Mouse (Mus musculus): ENCODE data around the gene Mcoln2.
"Not testable (repeated sequence)": the region's sequence is repeated elsewhere in the genome, so short reads cannot be mapped to it uniquely, and the experiment has no call there.

The Mcoln2 gene

DNA sequence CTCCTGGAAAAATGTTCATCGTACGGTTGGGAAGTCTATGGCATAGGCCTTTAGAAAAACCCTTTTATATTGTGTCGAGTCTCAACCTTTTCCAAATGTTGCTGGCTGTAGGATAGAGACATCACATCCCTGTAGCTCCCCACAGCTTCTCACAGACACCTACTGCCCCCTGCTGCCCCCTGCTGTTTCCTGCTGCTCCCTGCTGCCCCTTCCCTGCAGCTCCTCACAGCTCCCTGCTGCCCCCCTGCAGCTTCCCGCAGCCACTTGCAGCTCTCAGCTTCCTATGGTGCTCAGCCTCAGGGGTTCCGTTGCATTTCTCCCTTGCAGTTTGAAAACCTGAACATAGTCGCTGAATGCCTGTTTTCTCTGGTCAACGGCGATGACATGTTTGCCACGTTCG, 40.3 kb downstream of the Mcoln2 start:
- DNase-seq (ENCODE audit: low spot score) = no peak

DNA sequence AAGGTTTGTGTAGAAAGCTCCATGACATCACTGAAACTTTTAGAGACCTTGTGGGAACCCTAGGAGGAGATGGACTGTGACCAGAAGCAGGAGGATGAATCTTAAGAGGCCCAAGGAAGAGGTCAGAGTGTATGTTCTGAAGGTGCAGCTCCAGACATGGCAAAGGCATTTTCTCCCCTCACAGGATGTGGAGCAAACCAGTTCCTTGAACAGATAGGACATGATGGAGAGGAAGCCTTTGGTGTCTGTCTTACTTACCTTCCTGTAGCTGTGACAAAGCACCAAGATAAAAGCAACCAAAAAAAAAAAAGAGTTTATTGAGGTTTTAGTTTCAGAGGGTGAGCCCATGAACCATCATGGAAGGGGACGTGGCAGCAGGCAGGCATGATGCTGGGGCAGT, 42.9 kb downstream of the Mcoln2 start:
- DNase-seq (ENCODE audit: low spot score) = no peak

GRCm38 (mm10) chr3:146195153-146195552, 45.5 kb downstream of the Mcoln2 start:
- DNase-seq (ENCODE audit: low spot score) = no peak

- DNase-seq (ENCODE audit: low spot score) = no peak
Observed at GRCm38 (mm10) chr3:146196301-146196700, 46.7 kb downstream of the Mcoln2 start.

- no peak for DNase-seq (ENCODE audit: low spot score)
Observed at GRCm38 (mm10) chr3:146196780-146197743, 47.4 kb downstream of the Mcoln2 start.

GRCm38 (mm10) chr3:146197785-146198184, 48.2 kb downstream of the Mcoln2 start:
- no peak for DNase-seq (ENCODE audit: low spot score)

DNA sequence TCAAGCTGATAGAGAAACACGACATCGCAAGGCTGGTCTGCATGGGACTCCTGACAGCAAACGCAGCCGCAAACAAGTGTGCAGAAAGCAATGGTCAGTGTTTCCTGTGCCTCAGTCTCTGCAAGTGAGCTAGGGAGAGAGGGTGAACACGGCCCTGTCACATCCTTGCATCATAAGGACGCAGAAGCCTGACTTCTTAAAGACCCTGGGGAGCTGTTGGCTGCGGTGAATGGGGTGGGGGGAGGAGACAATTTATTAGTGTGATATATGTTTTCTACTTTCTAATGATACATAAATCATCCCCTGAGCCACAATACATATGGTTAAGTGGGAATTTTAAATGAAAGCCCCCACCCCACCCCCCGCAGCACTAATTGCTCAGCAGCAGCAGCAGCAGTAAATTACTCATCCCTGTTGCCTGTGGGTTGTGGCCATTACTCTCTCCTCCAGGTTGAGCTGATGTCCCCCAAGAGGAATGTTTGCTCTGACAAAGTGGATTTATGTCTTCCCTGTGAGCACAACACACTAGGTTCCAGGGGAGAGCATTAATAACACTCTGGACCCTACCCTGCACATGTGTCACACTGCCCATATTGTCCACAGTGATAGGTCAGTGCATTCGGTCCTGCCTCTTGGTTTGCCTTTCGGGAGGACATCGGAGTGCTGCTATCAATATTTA, 49.3 kb downstream of the Mcoln2 start:
- no peak for DNase-seq (ENCODE audit: low spot score)

DNA sequence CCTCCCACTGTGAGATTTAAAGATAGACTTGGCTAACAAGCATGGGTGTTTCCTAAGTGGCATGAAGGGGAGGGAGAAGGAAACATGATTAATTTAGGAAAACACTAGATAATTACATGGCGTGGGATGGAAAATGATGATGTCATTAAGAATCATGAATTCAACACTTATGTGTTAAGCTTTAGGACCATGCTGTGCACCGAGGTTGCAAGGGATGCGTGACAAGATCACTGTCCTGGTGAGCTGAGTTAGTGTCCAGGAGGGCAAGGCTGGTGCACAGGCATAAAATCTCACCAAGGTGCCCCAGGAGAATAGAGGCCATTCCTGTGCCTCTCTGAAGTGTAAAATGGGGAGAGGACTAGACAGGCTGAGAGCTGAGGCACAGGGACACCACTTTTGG, 49.9 kb downstream of the Mcoln2 start:
- DNase-seq (ENCODE audit: low spot score) = no peak

DNA sequence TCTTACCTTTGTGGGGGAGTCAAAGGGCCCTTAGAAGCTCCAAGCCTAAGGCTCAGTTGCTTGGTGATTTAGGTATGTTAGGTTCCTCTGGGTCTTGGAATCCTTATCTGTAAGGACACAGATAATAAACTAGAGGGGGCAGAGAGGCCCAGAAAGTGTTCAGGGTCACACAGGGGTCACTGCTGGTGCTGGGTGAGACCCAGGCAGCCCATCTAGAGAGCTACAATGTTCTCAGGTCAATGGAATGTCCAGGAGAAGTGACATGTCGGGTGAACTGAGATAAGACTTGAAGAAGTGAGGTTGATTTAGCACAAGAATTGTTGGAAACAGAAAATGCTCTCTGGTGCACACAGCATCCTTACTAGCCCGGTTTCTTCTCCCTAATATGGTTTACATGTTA, 54.7 kb downstream of the Mcoln2 start:
- DNase-seq (ENCODE audit: low spot score) = no peak

DNA sequence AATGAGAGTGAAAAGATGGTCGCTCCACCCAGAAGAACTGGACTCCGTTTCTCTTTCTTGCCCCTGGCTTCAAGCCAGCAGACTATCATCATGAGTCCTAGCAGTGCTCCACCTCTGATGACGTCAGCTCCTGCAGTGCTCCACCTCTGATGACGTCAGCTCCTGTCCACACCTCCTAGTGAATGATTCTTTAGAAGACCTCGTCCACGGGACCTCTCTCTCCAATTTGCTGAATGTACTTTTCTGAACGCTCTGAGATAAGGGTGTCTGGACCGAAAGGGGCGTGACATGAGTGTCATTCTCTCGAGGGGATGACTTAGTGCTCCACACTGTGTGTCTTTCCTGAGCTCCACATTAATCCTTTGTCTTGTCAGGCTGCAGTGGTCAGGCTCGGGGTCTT, 55.7 kb downstream of the Mcoln2 start:
- DNase-seq (ENCODE audit: low spot score) = no peak

DNA sequence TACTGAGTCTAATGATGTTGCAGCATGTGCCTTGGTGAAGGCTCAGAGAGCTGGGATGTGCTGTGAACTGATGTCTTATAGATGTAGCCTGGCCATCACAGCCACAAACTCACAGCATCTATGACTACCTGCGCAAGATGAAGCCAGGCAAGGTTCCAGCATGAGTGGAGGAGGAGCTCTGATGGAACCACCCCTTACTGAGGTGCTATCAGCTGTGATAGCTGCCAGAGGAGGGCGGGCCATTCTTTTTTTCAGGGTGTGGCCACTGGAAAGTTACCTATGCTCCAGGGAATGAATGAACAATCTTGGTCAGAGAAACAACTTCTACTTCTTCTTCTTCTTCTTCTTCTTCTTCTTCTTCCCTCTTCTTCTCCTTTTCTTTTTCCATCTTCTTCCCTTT, 57.0 kb downstream of the Mcoln2 start:
- no peak for DNase-seq (ENCODE audit: low spot score)

DNA sequence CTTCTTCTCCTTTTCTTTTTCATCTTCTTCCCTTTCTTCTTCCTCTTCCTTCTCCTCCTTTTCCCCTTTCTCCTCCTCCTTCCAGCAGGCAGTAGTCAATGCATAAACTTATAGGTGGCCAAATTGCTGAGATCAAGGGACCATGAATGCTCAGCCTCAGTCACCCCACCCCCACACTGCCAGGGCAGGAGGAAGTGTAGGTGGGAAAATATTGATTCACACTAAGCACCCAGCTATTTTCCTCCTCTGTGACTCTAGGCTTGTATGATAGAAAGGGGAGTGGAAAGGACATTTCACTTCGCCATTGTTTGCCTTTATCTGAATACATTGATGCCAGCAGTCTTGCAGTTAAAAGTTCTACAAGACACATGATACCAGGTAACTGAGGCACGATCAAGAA, 57.8 kb downstream of the Mcoln2 start:
- DNase-seq (ENCODE audit: low spot score) = no peak

DNA sequence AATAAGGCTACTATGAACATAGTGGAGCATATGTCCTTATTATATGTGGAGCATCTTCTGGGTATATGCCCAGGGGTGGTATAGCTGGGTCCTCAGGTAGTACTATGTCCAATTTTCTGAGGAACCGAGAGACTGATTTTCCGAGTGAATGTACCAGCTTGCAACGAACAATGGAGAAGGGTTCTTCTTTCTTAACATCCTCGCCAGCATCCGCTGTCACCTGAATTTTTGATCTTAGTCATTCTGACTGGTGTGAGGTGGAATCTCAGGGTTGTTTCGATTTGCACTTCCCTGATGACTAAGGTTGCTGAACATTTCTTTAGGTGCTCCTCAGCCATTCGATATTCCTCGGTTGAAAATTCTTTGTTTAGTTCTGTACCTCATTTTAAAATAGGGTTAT, 60.1 kb downstream of the Mcoln2 start:
- DNase-seq (ENCODE audit: low spot score) = not testable (repeated sequence)

DNA sequence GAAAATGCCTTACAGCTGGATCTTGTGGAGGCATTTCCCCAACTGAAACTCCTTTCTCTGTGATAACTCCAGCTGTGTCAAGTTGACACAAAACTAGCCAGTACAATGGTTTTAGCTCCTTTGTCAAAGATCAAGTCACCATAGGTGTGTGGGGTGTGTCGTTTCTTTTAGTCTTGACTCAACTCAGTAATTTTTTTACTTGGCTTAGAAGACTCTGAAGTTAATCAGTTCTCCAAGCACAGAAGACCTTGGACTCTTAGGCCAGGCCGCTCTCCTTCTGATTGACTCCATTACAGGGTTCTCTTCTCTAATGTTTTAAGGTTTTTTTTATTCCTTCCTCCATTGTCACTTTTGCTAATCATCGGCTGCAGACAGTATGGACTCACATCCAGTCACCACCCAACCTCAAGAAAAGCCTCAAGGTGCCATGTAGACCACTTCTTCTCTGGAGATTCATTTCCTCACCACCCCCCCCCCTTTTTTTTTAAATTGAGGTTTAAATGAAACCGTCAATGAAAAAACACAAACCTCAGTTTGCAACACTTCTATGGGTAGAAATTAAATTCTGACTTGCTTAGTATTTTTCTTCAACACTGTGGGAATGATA, 61.6 kb downstream of the Mcoln2 start:
- no peak for DNase-seq (ENCODE audit: low spot score)

DNA sequence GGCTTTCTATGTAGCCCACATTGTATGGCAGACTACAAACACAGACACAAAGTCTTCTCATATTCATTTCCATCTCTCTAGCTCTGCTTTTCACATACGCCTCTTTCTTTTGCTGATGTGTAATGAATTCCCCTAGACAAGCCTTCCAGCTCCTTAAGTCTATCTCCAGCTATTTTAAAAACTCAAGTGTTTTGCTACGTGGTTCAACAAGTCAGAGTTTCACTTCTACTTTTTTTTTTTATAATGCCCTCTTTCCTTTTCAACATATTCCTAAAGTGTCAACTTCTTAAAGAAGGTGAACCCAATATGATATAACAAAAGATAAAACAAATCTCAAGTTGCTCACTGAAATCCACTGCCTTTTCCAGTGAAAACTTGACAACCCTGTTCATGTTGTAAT, 62.3 kb downstream of the Mcoln2 start:
- DNase-seq (ENCODE audit: low spot score) = no peak

- no peak for DNase-seq (ENCODE audit: low spot score)
Observed at GRCm38 (mm10) chr3:146213336-146213735, 63.7 kb downstream of the Mcoln2 start.

- DNase-seq (ENCODE audit: low spot score) = no peak
Observed at GRCm38 (mm10) chr3:146216561-146216960, 66.9 kb downstream of the Mcoln2 start.

DNA sequence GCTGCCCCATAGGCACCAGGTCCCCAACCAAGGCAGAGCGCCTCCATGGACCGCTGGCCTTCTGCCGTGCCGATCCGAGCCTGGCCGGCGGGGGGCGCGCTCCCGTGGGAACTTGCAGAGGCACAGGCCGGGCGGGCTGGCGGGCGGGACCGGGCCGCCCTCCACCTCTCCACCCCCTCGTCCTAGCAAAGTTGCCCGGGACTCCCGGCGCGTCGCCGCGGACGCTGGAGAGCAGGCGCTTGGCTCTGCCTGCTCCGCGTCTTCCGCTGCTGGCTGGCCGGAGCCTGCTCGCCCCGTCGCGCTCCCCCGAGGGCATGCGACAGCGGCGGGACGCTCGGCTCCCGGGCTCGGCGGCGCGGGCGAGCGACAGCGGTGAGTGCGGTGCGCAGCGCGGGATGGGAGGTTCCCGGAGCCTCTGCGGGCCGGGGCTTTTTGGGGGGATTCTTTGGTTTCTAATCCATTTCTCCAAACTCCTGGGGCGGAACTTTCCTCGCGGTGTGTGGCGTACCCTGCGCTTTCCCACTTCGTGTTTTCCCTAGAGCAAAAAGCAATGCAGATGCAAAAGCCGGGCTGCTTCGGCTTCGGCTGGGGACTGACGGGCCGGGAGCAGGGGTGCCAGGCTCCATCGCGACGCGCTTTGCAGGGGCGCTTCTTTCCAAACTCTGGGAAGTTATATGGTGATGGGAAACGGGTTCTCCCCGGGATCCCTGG, 71.3 kb downstream of the Mcoln2 start, which contains the start of gene Lpar3:
Gene Lpar3, plus strand, starts transcription at position 188 of the 711 bp plus-strand sequence.
- peak; percentile 6 for DNase-seq (ENCODE audit: low spot score)

DNA sequence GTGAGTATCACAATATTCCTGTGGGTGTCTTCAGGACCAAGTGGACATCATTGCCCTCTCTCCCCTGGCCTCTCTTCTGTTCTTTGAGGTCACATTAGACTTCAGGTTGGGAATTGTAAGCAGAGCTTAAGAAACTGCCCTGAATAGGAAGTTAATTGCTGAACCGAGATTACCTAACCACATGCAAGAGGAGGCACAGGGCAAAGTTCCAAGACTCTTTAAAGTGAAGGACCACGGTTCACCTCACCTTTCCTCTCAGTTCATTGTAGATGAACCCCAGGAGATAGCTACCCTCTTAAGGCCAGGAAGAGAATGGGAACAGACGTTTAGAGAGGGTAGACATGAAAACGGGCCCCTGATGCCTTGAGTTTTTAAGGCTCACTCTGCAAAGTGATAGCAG, 74.6 kb downstream of the Mcoln2 start:
- no peak for DNase-seq (ENCODE audit: low spot score)

DNA sequence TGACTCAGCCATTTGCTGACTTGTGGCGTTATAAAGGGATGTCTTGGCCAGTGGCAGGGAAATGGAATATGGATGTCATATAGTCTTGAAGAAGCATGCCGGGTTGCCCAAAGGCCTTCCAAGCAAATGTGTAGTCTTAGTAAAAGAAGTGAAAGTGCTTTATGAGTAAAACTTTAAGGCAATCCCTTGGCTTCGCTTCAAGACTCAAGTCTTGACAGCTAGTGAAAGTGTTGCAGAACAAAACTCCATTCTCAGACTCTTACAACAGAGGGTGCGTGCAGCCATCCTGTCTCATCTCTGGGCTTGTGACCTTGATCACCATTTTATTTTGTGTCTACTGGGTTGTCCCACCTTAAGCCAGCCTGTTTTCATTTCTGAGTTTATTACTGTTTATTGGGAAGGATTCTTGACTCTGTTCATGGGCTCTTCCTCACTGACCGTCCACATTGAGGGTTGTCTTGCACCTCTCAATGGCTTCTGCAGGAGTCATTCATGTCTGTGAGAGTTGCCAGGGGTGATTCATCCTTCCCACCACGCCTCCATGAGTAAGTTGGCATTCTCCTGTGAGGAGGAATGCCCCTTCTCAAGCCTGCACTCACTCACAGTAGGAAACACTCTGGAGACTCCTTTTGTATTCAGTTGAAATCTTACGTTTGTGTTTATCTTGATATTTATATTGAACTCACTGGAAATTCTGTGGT, 75.6 kb downstream of the Mcoln2 start:
- DNase-seq (ENCODE audit: low spot score) = no peak

DNA sequence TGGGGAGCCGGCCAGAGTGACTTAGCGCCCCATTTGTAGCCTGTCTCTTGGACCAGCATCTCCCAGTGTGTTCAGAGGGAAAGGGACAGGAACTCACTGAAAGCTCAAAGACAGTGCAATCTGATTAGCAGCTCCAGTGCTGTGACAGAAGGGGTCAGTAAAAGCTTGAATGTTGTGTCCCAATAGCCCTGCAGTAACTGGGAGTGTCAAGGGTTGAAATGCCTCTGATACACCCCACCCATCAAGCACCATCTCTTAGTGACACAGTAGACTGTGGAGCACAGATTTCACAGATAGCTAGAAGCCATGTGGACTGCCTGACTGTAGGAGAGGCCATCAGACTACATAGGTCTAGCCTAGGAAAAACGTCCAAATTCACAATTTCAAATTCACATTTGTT, 77.8 kb downstream of the Mcoln2 start:
- no peak for DNase-seq (ENCODE audit: low spot score)
